Mouse (Mus musculus) kidney, adult 11 months (tissue): ENCODE measurements at regions not wholly inside any gene's neighbourhood (a gene's known extent, or its start where the extent isn't known, plus 50 kb on each side); places are given as distances from the start of the nearest gene placed in this dataset.

Source experiments
- DNase-seq: peaks from one replicate; pipeline ENCODE4 v3.0.0; 2022

DNA sequence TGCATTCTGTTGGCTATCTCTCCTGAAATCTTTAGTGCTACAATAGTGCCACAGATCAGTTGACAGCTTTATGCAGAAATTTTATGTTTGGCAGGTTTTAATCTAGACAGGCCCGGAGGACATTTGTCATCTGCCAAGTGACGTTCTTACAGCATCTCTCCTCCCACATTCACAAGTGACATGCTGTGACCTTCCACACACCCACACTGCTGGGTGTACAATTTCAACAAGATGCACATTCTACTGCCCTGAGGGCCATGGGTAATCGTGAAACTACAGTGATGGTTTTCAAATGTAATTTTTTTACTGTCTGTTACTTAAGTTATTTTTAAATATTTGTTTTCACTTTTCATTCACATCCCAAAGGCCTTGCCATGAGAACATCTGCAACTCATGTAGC lies 639.2 kb upstream of the Gm11114 start:
- no peak for DNase-seq

DNA sequence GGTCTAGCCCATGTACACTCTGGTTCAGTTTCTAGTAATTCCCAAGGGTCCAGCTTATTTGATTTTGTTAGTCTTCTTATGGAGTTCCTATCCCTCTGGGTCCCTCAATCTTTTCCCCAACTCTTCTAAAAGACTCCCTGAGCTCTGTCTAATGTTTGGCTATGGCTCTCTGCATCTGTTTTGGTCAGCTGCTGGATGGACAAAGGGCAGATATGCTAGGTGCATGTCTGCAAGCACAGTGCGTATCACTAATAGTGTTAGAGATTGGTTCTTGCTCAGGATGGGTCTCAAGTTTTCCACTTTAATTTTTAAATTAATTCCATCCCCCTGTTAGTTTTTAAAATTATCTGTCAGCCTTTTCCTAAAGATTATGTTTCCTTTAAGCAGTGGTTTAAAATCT lies 634.2 kb upstream of the Gm11114 start:
- DNase-seq: peak; percentile 3

DNA sequence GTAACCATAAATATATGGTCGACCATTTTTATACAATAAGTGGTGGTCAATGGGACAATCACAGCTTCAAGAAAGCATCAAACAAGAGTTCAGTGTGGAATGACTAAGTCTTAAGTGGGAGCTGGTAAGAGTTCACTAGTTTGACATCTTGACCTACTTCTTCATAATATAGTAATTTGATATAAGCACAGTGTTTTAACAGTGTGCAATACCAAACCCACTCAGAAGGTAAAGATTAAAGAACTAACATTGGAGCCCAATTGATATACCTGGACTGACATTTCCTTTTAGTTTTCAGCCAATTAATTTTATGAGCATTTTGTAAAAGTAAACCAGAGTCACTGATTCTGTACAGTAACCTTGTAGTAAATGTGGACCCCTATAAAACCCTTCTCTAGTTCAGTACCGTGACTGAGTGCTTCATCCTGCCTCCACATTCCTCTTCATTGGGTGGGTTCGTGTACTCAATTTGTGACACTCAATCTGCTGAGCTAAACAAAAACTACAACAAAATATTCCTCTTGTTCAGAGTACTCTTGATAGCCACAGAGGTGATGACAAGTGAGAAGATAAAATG lies 593.9 kb upstream of the Gm11114 start:
- DNase-seq: no peak

DNA sequence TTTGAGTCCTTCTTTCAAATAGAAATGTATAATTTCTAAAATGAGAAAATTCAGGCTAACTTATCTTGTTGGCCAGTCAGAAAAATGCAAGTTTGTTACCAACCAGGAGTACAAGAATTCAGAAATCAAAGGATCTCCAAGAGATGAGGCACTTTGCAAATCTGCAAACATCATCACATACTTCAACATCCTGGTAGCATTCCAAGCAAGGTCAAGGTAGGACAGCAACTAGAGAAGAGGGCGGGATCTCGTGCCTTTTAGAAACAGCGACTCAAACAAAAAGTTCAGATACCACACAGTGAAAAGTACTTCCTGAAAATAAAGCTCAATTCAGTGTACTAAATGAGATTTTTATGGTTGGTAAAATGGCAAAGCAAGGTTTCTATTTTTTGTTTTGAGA lies 593.2 kb upstream of the Gm11114 start:
- DNase-seq: peak; percentile 3

DNA sequence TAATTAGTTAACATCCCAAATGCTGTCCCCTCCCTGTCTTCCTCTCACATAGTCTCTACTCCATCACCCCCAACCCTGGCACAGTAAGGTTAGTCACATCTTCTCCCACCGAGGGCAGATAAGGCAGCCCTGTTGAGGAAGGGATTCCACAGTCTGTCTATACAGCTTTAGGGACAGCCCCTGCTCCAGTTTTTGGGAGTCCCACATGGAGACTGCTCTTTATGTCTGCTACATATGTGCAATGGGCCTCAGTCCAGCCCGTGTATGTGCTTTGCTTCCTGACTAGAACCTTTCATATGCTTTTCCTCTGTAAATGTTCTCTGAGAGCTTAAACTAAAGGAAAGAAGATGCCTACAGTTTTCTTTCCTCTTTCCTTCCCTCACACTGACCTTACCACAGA lies 592.1 kb upstream of the Gm11114 start:
- DNase-seq: no peak

DNA sequence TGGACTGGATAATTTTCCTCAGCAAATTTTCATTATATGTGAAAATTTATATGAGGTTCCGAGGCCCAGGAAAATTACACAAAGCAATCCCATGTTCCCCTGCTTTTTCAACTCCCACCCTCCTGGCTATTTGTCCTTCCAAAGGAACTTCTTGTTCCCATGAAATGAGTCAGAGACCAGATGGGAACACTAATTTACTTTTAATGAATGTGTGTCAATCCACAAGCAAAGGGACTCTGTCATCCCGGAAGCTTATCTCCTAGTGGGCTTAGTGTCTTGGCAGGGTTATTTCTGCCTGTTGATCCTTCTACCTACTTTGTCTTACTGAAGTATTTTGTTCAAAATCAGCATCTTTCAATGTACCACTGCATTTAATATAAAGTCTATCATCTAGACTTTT lies 573.3 kb upstream of the Gm11114 start:
- DNase-seq: no peak

DNA sequence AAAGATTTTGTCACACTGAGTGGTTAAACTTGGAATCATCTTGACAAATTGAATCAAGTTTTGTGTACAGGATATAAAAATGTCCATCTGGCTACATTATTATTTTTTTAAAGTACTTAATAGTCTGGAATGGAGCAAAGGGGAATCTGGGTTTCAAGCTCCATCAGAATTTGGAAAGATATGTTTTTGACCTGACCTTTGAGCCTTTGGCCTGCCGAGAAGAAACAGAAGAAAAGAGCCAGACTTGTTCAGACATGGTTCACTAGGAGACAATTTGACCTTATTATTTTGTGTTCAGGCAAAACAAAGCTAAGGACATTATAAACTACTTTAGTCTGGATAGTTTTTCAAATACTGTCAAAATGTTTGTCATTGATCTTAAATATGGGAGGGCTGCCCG lies 572.2 kb upstream of the Gm11114 start:
- DNase-seq: no peak

DNA sequence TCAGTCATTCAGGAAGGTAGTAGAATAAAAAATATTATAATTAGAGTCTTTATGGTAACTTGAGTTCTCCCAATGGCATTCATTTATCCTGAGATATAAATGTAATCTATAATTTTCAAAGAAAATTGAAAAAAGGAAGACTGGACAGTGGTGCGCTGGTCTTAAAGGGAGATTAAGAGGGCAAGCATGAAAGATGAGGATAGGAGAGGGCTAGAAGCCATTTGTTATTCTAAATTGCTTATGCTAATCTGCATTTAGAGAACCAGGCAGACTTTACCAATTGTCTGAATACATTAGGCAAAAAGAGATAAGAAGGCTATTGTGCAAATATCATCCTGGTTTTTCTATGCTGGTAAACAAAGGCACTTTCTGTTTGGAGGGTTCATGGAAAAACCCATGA lies 558.2 kb upstream of the Gm11114 start:
- DNase-seq: no peak

DNA sequence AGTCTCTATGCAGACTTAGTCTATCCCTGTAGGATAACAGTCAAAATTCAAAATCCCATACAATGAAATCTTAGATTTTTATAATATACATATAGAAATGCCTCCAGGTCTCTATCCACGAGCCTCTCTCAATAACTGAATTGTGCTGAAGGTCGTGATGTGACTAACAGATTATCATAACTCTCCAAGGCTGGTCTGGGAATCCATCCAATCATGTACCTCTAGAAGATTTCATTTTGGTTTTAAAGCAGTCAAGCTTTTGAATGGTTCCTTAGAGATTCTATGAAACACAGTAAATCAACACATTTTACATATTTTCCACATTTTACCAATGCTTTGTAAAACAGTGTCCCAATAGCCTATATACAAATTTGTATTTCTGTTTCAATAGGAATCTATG lies 557.7 kb upstream of the Gm11114 start:
- DNase-seq: no peak

DNA sequence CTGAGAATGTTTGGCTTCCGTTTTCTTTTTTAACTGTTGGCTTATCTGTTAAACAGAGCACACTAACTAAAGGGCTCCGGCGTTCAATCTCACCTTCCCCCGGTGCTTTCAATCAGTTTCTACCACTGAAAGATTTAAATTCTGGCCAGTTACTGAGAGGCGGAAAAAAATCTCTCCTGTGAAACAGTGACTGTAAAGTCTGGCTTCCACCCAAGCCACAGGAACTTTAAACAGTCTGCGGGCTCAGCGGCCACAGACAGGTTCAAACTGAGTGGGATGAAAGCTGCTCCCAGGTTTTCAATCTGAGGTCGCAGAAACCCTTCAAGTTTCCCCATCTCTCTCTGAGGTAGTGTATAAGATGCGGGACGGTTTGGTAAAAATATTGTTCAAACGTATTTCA lies 538.2 kb upstream of the Gm11114 start:
- no peak for DNase-seq

DNA sequence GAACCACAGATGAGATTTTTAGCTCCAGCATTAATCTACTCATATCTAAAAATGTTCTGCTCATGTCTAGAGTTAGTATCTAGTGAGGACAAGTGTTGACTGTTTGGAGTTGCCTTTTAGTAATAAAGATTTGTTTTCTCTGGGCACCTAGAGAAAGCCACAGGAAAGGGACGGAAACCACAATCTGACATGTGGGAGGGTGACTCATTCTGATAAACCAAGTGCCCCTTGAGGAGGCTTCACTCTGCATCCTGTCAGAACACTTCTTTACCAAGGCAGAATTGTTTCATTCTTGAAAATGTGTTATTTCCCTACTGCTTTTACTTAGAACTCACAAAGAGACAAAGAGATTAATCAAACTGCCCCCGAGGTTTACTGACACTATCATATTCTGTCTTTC lies 537.4 kb upstream of the Gm11114 start:
- no peak for DNase-seq

DNA sequence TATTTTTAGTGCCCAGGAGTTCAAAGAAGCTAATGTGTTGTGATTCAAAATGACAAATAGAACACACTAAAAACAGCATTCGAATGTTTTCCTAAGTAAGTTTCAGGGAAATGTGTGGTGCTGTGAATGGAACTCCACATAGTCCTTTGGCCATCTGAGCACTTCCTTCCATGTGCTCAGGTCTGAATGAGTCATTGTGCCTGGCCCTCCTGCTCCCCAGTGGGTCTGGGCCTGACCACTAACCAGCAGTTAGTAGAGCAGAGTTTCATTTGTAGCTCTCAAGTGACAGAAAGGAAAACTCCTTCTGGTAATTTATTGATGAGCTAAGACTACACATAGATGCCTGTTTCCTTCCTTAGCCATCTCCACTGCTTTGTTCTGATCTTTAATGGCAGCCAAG lies 533.4 kb upstream of the Gm11114 start:
- DNase-seq: no peak

DNA sequence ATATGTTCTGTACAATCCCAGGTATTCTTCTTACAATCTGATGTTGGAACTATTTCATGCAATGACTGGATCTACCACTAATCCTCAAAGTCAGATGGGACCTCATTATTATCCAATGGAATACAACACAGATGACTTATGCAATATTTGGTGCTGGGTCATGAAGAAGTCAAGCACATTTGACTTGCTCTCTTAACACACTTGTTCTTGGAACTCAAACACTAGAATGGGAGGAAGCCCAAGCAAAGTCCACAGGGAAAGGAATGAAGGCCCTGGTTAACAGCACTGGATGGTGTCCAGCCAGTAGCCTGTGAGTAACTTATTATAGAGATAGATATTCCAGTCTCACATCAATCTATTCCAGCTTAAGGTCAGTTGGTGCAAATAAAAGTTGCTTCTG lies 486.8 kb upstream of the Gm11114 start:
- DNase-seq: peak; percentile 38

DNA sequence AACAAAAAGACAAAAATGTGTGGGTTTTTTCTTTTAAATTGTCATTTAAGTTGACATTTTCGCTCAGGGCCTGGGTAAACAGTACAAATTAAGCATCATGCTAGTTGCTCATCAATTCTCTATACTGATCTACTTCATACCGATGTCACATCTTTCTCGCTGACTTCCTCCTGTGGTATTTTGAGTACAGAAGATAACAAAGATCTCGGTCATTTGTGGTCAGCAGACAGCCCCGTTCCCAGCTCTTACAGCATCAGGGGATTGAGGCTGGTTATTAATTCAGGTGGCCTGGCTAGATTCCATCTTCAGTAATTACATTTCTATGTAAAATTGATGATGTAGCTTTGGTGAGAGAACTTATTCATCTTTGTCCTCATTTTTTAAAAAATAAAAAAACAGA lies 483.6 kb upstream of the Gm11114 start:
- DNase-seq: no peak

DNA sequence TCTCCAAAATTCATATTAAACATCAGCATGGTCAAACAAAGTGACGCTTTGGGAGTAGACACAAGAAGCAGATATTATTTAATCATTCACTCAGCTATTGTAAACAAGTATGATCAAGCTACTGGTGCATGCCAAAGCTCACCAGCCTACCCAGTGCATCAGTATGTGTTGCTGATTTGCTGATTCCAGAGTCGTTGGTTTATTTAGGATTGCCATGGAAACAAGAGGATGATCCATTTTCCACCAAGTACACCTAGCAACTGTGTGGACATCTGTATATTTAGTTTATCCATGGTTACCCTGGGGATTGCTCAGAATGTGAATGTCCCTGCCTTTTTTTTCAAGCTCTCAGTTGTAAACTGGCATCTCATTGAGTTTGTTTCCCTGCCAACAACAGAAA lies 481.9 kb upstream of the Gm11114 start:
- DNase-seq: no peak

DNA sequence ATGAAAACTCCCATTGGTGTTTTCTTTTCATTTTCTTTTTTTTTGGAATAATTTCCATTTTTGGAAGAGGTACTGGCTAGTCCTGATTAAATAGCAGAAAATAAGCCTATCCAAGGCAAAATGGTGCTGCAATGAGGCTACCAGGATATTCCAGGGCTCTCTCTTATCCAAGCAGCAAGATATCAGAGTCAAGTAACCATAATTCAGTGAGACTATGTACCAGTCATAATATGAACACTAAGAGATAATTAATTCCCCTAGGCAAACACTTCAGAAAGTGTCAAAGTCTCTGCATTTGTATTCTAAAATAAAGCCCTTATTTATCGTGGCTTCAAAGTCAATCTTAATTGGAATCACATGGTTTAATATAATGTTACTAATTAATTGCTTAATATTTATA lies 475.1 kb upstream of the Gm11114 start:
- DNase-seq: no peak

DNA sequence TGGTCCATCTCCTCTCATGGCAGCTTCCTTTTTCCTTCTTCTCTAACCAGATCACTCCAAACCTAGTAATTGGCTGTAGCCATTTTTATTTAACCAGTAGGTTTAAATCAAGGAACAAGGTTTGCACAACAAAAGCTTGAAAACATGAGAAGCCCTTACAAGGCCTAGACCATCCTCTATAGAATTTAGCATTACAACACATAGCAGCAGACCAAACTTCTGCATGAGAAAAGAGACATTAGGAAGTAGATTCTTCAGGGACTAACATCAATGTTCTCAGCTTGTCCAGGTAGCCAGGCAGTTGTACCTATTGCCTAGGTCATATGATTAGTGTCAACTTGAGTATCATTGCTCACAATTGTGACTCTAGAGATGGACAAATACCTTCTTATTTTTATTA lies 468.6 kb upstream of the Gm11114 start:
- no peak for DNase-seq

DNA sequence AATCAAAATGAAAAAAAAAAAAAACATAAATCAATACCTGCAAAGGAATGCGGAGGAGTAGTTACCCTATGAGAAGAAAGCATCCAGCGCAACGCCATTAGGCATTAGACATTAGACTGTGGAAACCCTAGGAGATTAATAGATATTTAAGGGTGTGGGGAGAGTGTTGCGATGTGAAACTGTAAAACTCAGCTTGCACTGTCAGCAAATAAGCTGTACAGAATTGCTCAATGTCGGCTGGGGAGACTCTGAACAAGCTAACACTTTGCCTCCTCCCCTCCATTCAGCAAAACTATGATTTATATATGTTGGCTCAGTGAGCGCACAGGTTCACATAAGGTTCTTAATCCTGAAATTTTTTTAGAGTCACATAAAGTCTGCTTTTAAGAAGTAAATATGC lies 451.0 kb upstream of the Gm11114 start:
- DNase-seq: no peak

DNA sequence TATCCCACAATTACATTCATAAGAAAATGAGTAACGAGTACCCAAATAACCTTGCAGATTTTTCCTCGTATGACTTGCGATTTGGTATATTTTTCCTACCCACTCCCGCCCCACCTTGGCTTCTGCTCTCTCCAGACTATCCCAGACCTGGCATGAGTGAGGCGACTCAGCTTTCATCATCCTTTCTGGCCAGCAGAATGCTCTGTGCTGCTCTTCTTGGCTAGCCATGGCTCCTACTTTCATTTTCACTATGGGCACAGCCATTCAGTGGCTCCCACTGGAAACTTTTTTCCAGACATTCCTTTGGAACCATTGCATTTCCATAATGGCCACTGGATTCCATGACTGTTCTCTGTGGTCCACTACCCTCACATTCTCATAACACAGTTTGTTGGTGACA lies 449.1 kb upstream of the Gm11114 start:
- DNase-seq: no peak

DNA sequence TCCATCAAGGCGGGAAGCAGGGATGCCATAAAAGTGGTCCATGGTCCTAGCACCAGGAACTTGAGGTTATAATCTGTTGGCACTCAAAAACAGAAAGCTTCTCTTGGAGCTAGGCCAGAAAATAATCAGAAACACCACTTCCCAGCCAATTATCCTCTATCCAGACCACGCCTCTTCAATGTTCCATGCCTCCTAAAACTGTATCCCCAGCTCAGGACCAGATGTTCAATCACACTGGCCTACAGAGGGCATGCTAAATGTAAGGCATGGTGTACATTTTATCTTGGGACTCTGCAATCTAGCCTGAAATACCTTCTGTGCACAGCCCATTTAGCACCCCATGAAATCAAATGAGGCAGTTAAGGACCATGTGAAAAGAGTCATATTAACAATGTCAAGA lies 418.4 kb upstream of the Gm11114 start:
- DNase-seq: no peak

DNA sequence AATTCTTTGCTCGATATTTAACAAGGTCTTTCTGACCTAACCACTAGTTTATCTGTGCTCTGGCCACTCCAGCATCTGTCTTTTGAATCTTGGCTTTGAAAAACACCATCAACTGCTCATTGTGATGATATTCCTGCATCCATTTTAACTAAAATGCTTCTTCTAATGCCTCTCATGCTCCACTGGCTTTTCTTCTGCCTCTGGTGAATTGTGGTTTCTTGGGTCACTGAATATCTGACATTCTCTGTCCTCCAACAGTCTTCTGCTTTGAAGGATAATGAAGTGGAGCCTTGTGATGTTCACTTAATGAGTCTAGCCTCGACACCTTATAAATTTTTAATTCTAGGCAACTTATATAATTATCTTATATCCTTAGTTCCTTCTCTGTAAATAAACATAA lies 416.5 kb upstream of the Gm11114 start:
- DNase-seq: no peak

DNA sequence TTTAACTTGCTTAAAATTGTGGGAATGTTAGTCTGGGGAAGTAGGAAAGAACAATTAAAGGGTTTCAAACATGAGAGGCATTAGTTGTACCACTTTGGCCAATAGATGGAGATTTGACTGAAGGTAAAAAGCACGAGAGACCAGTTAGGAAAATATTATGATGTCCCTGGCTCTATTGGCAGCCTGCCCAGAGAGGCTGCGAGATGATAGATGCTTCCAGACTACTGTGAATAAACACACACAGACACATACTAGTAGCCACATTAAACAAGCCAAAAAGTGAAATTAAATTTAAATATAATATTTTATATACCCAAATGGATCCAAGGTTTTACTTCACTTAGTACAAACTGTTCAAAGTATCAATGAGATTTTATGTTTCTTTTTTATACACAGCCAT lies 411.9 kb upstream of the Gm11114 start:
- DNase-seq: no peak

DNA sequence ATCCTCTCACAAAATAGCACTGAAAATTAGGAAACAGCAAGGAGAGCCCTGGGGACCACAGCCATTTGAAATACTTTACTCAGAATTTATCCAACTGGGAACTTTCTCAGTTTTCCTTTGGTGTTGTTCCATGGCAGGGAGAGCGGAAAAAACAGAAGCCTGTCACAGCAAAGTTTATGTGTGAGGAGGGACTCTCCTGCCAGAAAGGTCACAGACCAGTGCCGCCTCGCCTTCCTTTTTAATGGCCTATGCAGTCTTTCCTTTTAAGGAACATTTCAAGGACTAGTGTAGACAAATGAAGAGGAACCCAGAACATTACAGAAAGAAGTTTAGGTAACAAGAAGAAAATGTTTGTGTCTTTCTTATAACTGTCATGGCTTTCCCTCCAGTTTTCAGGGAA lies 406.3 kb upstream of the Gm11114 start:
- no peak for DNase-seq

DNA sequence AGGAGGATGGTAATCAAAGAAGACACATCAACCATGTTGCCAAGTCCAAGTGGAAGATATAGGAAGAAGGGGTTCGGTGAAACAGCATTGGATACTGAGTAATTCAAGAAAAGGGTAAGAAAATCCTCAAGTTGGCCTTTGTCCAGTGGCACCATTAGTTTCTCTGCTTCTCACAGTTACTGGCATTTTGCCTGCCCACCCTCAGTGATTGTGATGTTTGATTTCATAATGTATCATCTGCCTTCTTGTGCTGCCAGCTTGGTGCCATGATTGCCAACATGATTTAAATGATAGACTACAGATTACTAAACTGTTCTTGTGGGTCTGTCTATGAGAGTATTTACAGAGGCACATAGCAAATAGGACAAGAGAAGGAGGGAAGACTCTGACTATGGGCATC lies 399.3 kb upstream of the Gm11114 start:
- DNase-seq: no peak

DNA sequence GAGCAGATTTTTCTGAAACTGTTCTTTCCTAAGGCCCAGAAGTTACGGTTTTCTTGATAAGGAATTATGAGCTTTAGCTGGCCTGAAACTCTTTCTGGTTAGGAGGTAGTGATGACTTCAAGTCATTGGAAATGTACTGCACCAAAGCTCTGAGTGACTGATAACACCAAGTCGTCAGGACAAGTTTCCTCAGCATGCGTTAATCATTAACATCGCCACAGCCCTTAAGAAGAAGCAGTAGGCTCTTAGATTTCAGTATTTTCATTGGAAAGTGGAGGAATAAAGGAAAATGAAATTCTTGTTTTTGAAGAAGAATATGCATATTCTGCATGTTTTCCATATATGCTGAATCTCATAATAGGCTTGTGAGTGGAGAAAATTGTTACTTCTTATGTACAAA lies 390.3 kb upstream of the Gm11114 start:
- DNase-seq: no peak

DNA sequence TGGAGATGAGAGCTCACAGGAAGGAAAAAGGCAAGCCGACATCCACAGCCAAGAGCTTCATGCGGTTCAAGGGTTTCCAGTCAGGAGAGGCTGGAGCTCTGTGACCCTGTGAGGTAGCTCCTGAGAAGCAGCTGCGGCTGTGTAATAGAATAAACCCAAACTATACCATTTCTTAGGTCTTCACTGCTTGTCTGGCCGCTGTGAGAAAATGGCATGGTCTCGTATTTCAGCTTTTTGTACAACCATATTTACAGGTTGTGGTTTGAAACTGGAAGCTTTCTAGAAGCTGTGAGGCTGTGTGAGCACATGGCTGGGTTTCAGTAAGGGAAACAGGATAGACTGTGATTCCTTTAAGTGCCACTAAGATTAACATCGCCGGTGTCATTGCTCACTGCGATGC lies 388.6 kb upstream of the Gm11114 start:
- DNase-seq: no peak
